Mouse (Mus musculus) gastrocnemius, adult 2 months (tissue): ENCODE data around the gene Igf2bp2. TPM values are rescaled to one million over a fixed set of nuclear protein-coding genes. Genes with fewer than 3 reads are reported as not detected.

ENCODE experiments used
- DNase-seq: peaks from one replicate; pipeline ENCODE4 v3.0.0; 2022
- H3K27ac ChIP-seq: fragments of 200-600 bp; 2 replicates; pipeline ENCODE4 v1.8.1; 2022; ENCODE audit warnings: mild to moderate bottlenecking
- H3K4me3 ChIP-seq: fragments of 200-600 bp; 2 replicates; pipeline ENCODE4 v1.8.1; 2022; ENCODE audit warnings: mild to moderate bottlenecking, moderate library complexity
- CTCF ChIP-seq: fragments of 200-600 bp; IDR thresholded peaks from 2 replicates; pipeline ENCODE4 v1.8.1; 2022; ENCODE audit warnings: antibody characterized with exemption, mild to moderate bottlenecking, moderate library complexity
- intact Hi-C: fragments of 180-260 bp; cut with DNase I; formaldehyde crosslinking; loops from one replicate; pipeline ENCODE4 v1.15.1; 2025
- total RNA-seq, 2 experiments: library from RNA; stranded (reverse); gene quantifications; 2 replicates each; pipeline ENCODE4 v1.2.3; 2021

The Igf2bp2 gene
- total RNA-seq, 2 experiments from 2014 or later, result 1.3 to 5.2 TPM

- no peak for TF ChIP-seq CTCF
- intact Hi-C loops, result no loop called here
- no peak overlapping the region for H3K4me3 ChIP-seq
- DNase-seq, result peak; percentile 77
- peak overlapping the region; percentile 79 for H3K27ac ChIP-seq
Measured at GRCm38 (mm10) chr16:22116748-22117147, 46.4 kb downstream of the Igf2bp2 start.

GRCm38 (mm10) chr16:22116058-22116457 lies 47.0 kb downstream of the Igf2bp2 start:
- DNase-seq, result no peak
- no peak overlapping the region for H3K4me3 ChIP-seq
- peak overlapping the region; percentile 79; the same call in 1 of the 2 replicates for H3K27ac ChIP-seq
- no peak for TF ChIP-seq CTCF
- intact Hi-C loops, result no loop called here

- H3K4me3 ChIP-seq, result no peak overlapping the region
- intact Hi-C loops, result loop anchor here (5.0 kb wide), 1 partner anchor 327 kb away; the partner anchor contains the start of gene Etv5
- no peak overlapping the region for H3K27ac ChIP-seq
- DNase-seq, result no peak
- TF ChIP-seq CTCF, result no peak
Measured at GRCm38 (mm10) chr16:22110036-22110435, 53.1 kb downstream of the Igf2bp2 start.

GRCm38 (mm10) chr16:22109159-22109558 lies 53.9 kb downstream of the Igf2bp2 start:
- H3K27ac ChIP-seq, result peak overlapping the region; percentile 6; the same call in 1 of the 2 replicates
- H3K4me3 ChIP-seq, result no peak overlapping the region
- no peak for TF ChIP-seq CTCF
- DNase-seq, result no peak
- intact Hi-C loops, result loop anchor here (2.0 to 10.0 kb wide), 3 partner anchors 14 to 436 kb away; no protein-coding TSS in a partner anchor

- intact Hi-C loops, result loop anchor here (2.0 to 10.0 kb wide), 3 partner anchors 15 to 437 kb away; no protein-coding TSS in a partner anchor
- Histone ChIP-seq H3K27ac (peak overlapping the region; percentile 79), H3K4me3 (no peak overlapping the region; the same call in 1 of the 2 replicates)
- DNase-seq, result peak; percentile 92
- peak; percentile 60 for TF ChIP-seq CTCF
Measured at GRCm38 (mm10) chr16:22107897-22108516, 55.1 kb downstream of the Igf2bp2 start.

- peak; percentile 40; the same call in 1 of the 2 replicates for TF ChIP-seq CTCF
- H3K27ac ChIP-seq, result no peak overlapping the region
- no peak for DNase-seq
- H3K4me3 ChIP-seq, result no peak overlapping the region
- intact Hi-C loops, result loop anchor here (10.0 kb wide), 2 partner anchors 149 to 439 kb away; no protein-coding TSS in a partner anchor
Measured at GRCm38 (mm10) chr16:22106012-22106584, 57.0 kb downstream of the Igf2bp2 start.

- no peak overlapping the region for H3K4me3 ChIP-seq
- intact Hi-C loops, result loop anchor here (10.0 kb wide), 2 partner anchors 155 to 445 kb away; no protein-coding TSS in a partner anchor
- TF ChIP-seq CTCF, result peak; percentile 35; the same call in 1 of the 2 replicates
- no peak for DNase-seq
- H3K27ac ChIP-seq, result no peak overlapping the region
Measured at GRCm38 (mm10) chr16:22100067-22100466, 63.0 kb downstream of the Igf2bp2 start.

GRCm38 (mm10) chr16:22097659-22098058 lies 65.4 kb downstream of the Igf2bp2 start:
- intact Hi-C loops, result no loop called here
- Histone ChIP-seq H3K27ac (no peak overlapping the region), H3K4me3 (no peak overlapping the region)
- no peak for TF ChIP-seq CTCF
- DNase-seq, result peak; percentile 40

- no peak overlapping the region for H3K27ac ChIP-seq
- TF ChIP-seq CTCF, result no peak
- intact Hi-C loops, result no loop called here
- no peak for DNase-seq
- no peak overlapping the region for H3K4me3 ChIP-seq
Measured at GRCm38 (mm10) chr16:22095751-22096150, 67.3 kb downstream of the Igf2bp2 start.

GRCm38 (mm10) chr16:22091255-22091783 lies 71.8 kb downstream of the Igf2bp2 start:
- Histone ChIP-seq H3K4me3 (no peak overlapping the region), H3K27ac (no peak overlapping the region)
- intact Hi-C loops, result no loop called here
- TF ChIP-seq CTCF, result no peak
- no peak for DNase-seq

GRCm38 (mm10) chr16:22085411-22085810 lies 77.7 kb downstream of the Igf2bp2 start:
- intact Hi-C loops, result no loop called here
- no peak for DNase-seq
- TF ChIP-seq CTCF, result no peak
- no peak overlapping the region for H3K27ac ChIP-seq
- no peak overlapping the region for H3K4me3 ChIP-seq

GRCm38 (mm10) chr16:22080125-22080710 lies 82.9 kb downstream of the Igf2bp2 start:
- no peak for TF ChIP-seq CTCF
- DNase-seq, result no peak
- intact Hi-C loops, result no loop called here
- no peak overlapping the region for H3K4me3 ChIP-seq
- H3K27ac ChIP-seq, result peak overlapping the region; percentile 43

GRCm38 (mm10) chr16:22076620-22076941 lies 86.5 kb downstream of the Igf2bp2 start:
- TF ChIP-seq CTCF, result no peak
- no peak overlapping the region for H3K27ac ChIP-seq
- DNase-seq, result peak; percentile 35
- intact Hi-C loops, result no loop called here
- no peak overlapping the region for H3K4me3 ChIP-seq
